Mouse (Mus musculus) hindbrain, embryonic 15.5 days (tissue): ENCODE data around the gene Tnpo1. TPM values are rescaled to one million over a fixed set of nuclear protein-coding genes. Genes with fewer than 3 reads are reported as not detected.

Experiments used
- ATAC-seq: fragments of 200-750 bp; cut with Nextera tagmentation; 2 replicates; pipeline ENCODE4 v1.8.0; 2017; ENCODE audit warnings: low read depth, moderate number of reproducible peaks, moderate TSS enrichment; ENCODE audit not compliant: low FRiP score
- H3K27ac ChIP-seq: fragments of 300-500 bp; sonication (generic); replicated peaks from 2 replicates; pipeline ENCODE4 v1.5.1; 2015; ENCODE audit warnings: mild to moderate bottlenecking, inconsistent platforms
- H3K27me3 ChIP-seq: fragments of 300-500 bp; sonication (generic); 2 replicates; pipeline ENCODE4 v1.6.1; 2015; ENCODE audit warnings: control low read depth, inconsistent platforms
- H3K36me3 ChIP-seq: fragments of 300-500 bp; sonication (generic); 2 replicates; pipeline ENCODE4 v1.6.1; 2015; ENCODE audit warnings: control low read depth, inconsistent platforms
- H3K4me1 ChIP-seq: fragments of 300-500 bp; sonication (generic); replicated peaks from 2 replicates; pipeline ENCODE4 v1.6.1; 2015; ENCODE audit warnings: control low read depth, inconsistent platforms
- H3K4me2 ChIP-seq: fragments of 300-500 bp; sonication (generic); 2 replicates; pipeline ENCODE4 v1.6.1; 2015; ENCODE audit warnings: moderate library complexity, mild to moderate bottlenecking, inconsistent platforms
- H3K4me3 ChIP-seq: fragments of 300-500 bp; sonication (generic); 2 replicates; pipeline ENCODE4 v1.5.1; 2015; ENCODE audit warnings: mild to moderate bottlenecking, inconsistent platforms
- H3K9ac ChIP-seq: fragments of 300-500 bp; sonication (generic); 2 replicates; pipeline ENCODE4 v1.6.1; 2015; ENCODE audit warnings: inconsistent platforms
- H3K9me3 ChIP-seq: fragments of 300-500 bp; sonication (generic); 2 replicates; pipeline ENCODE4 v1.6.1; 2016; ENCODE audit warnings: control low read depth, inconsistent platforms
- WGBS: fragments of 180-500 bp; shearing (Covaris S2); methylation state at CpG from one replicate; pipeline ENCODE4 v1.1.7; 2015; 5-methylcytosine and 5-hydroxymethylcytosine counted together
- polyA plus RNA-seq: library from polyadenylated mRNA; unstranded; fragments of >200 nt; fragmentation: Nextera tagmentation; extraction: Ambion mirVana; gene quantifications from 2 replicates; pipeline ENCODE4 v1.2.1, GENCODE M21; 2015

Gene Tnpo1
- 41.9 and 48.6 TPM in 2 replicates for polyA plus RNA-seq

GRCm38 (mm10) chr13:98926213-98926957 is at the start of gene Tnpo1:
Gene Tnpo1 (minus strand): TSS chr13:98926384.
- H3K27ac ChIP-seq: peak within 1 kb of the TSS; percentile 99
- WGBS: under 1% methylated on average over 73 of the region's 75 CpGs
- ATAC-seq: peak; percentile 95
- peak within 1 kb of the TSS; percentile 64 for H3K4me2 ChIP-seq
- peaks cover 32% of the 10 kb centered on the region for H3K4me1 ChIP-seq
- peak within 1 kb of the TSS; percentile 89 for H3K9ac ChIP-seq
- H3K4me3 ChIP-seq: peak within 1 kb of the TSS; percentile 76
- H3K27me3 ChIP-seq: no peaks in the 10 kb centered on the region
- H3K36me3 ChIP-seq: no peaks in the 10 kb centered on the region
- no peaks in the 10 kb centered on the region for H3K9me3 ChIP-seq

GRCm38 (mm10) chr13:98972090-98972489 is 45.9 kb upstream of the Tnpo1 start:
- no peak overlapping the region for H3K4me3 ChIP-seq
- H3K4me2 ChIP-seq: no peak overlapping the region
- no peak overlapping the region for H3K9ac ChIP-seq
- 91% methylated on average over 3 of the region's 3 CpGs for WGBS
- H3K27ac ChIP-seq: no peak overlapping the region
- H3K27me3 ChIP-seq: no peaks in the 10 kb centered on the region
- no peak for ATAC-seq
- H3K36me3 ChIP-seq: no peaks in the 10 kb centered on the region
- no peaks in the 10 kb centered on the region for H3K9me3 ChIP-seq
- no peaks in the 10 kb centered on the region for H3K4me1 ChIP-seq

- WGBS: 67% methylated on average over 5 of the region's 5 CpGs
- no peak overlapping the region for H3K4me2 ChIP-seq
- no peak for ATAC-seq
These were observed 45.5 kb upstream of the Tnpo1 start for GRCm38 (mm10) chr13:98971641-98972040.

GRCm38 (mm10) chr13:98968517-98968916 is 42.3 kb upstream of the Tnpo1 start:
- Histone ChIP-seq H3K4me2 (no peak overlapping the region), H3K9ac (no peak overlapping the region), H3K27me3 (no peaks in the 10 kb centered on the region), H3K36me3 (no peaks in the 10 kb centered on the region), H3K9me3 (no peaks in the 10 kb centered on the region), H3K4me3 (no peak overlapping the region), H3K4me1 (no peaks in the 10 kb centered on the region), H3K27ac (no peak overlapping the region)
- no peak for ATAC-seq
- WGBS: 84% methylated on average over 4 of the region's 4 CpGs

More at GRCm38 (mm10) chr13:98971641-98972040, 45.5 kb upstream of the Tnpo1 start:
- H3K27ac ChIP-seq: no peak overlapping the region
- H3K4me3 ChIP-seq: no peak overlapping the region
- no peaks in the 10 kb centered on the region for H3K36me3 ChIP-seq
- no peaks in the 10 kb centered on the region for H3K4me1 ChIP-seq
- H3K9me3 ChIP-seq: no peaks in the 10 kb centered on the region
- no peaks in the 10 kb centered on the region for H3K27me3 ChIP-seq
- H3K9ac ChIP-seq: no peak overlapping the region

GRCm38 (mm10) chr13:98967942-98968341 is 41.8 kb upstream of the Tnpo1 start:
- Histone ChIP-seq H3K9me3 (no peaks in the 10 kb centered on the region), H3K27me3 (no peaks in the 10 kb centered on the region), H3K4me1 (no peaks in the 10 kb centered on the region), H3K4me3 (no peak overlapping the region), H3K9ac (no peak overlapping the region), H3K36me3 (no peaks in the 10 kb centered on the region), H3K4me2 (no peak overlapping the region), H3K27ac (no peak overlapping the region)
- no peak for ATAC-seq
- 87% methylated on average over 6 of the region's 6 CpGs for WGBS

GRCm38 (mm10) chr13:98966583-98966982 is 40.4 kb upstream of the Tnpo1 start:
- H3K36me3 ChIP-seq: no peaks in the 10 kb centered on the region
- no peak overlapping the region for H3K4me2 ChIP-seq
- no peak overlapping the region for H3K9ac ChIP-seq
- H3K27ac ChIP-seq: no peak overlapping the region
- 79% methylated on average over 5 of the region's 5 CpGs for WGBS
- no peaks in the 10 kb centered on the region for H3K4me1 ChIP-seq
- H3K27me3 ChIP-seq: no peaks in the 10 kb centered on the region
- ATAC-seq: no peak
- no peaks in the 10 kb centered on the region for H3K9me3 ChIP-seq
- no peak overlapping the region for H3K4me3 ChIP-seq

GRCm38 (mm10) chr13:98963612-98964011 is 37.4 kb upstream of the Tnpo1 start:
- Histone ChIP-seq H3K9me3 (no peaks in the 10 kb centered on the region), H3K9ac (no peak overlapping the region), H3K27me3 (no peaks in the 10 kb centered on the region), H3K27ac (no peak overlapping the region), H3K4me1 (no peaks in the 10 kb centered on the region), H3K4me2 (no peak overlapping the region), H3K36me3 (no peaks in the 10 kb centered on the region), H3K4me3 (no peak overlapping the region)
- no peak for ATAC-seq
- WGBS: 89% methylated on average over 1 of the region's 1 CpGs

GRCm38 (mm10) chr13:98958177-98958576 is 32.0 kb upstream of the Tnpo1 start:
- no peaks in the 10 kb centered on the region for H3K27me3 ChIP-seq
- no peak overlapping the region for H3K9ac ChIP-seq
- no peaks in the 10 kb centered on the region for H3K36me3 ChIP-seq
- no peak for ATAC-seq
- no peak overlapping the region for H3K4me2 ChIP-seq
- no peak overlapping the region for H3K4me3 ChIP-seq
- H3K27ac ChIP-seq: no peak overlapping the region
- no peaks in the 10 kb centered on the region for H3K4me1 ChIP-seq
- 30% methylated on average over 2 of the region's 2 CpGs for WGBS
- H3K9me3 ChIP-seq: no peaks in the 10 kb centered on the region

GRCm38 (mm10) chr13:98956209-98956608 is 30.0 kb upstream of the Tnpo1 start:
- 88% methylated on average over 2 of the region's 2 CpGs for WGBS
- no peak overlapping the region for H3K27ac ChIP-seq
- no peaks in the 10 kb centered on the region for H3K4me1 ChIP-seq
- H3K27me3 ChIP-seq: no peaks in the 10 kb centered on the region
- no peaks in the 10 kb centered on the region for H3K36me3 ChIP-seq
- no peak overlapping the region for H3K4me2 ChIP-seq
- no peak overlapping the region for H3K9ac ChIP-seq
- ATAC-seq: no peak
- no peaks in the 10 kb centered on the region for H3K9me3 ChIP-seq
- H3K4me3 ChIP-seq: no peak overlapping the region

GRCm38 (mm10) chr13:98955676-98956075 is 29.5 kb upstream of the Tnpo1 start:
- Histone ChIP-seq H3K27ac (no peak overlapping the region), H3K4me1 (no peaks in the 10 kb centered on the region), H3K36me3 (no peaks in the 10 kb centered on the region), H3K9ac (no peak overlapping the region), H3K27me3 (no peaks in the 10 kb centered on the region), H3K4me2 (no peak overlapping the region), H3K4me3 (no peak overlapping the region), H3K9me3 (no peaks in the 10 kb centered on the region)
- 70% methylated on average over 6 of the region's 6 CpGs for WGBS
- ATAC-seq: no peak

- no peaks in the 10 kb centered on the region for H3K27me3 ChIP-seq
- 50% methylated on average over 5 of the region's 5 CpGs for WGBS
- no peak overlapping the region for H3K9ac ChIP-seq
- no peak overlapping the region for H3K4me3 ChIP-seq
- H3K27ac ChIP-seq: no peak overlapping the region
- no peaks in the 10 kb centered on the region for H3K4me1 ChIP-seq
- ATAC-seq: no peak
- no peaks in the 10 kb centered on the region for H3K9me3 ChIP-seq
- no peaks in the 10 kb centered on the region for H3K36me3 ChIP-seq
- H3K4me2 ChIP-seq: no peak overlapping the region
These were observed 29.0 kb upstream of the Tnpo1 start for GRCm38 (mm10) chr13:98955226-98955625.

- no peak overlapping the region for H3K9ac ChIP-seq
- H3K4me3 ChIP-seq: no peak overlapping the region
- no peaks in the 10 kb centered on the region for H3K27me3 ChIP-seq
- 73% methylated on average over 5 of the region's 5 CpGs for WGBS
- H3K36me3 ChIP-seq: no peaks in the 10 kb centered on the region
- no peak overlapping the region for H3K27ac ChIP-seq
- no peaks in the 10 kb centered on the region for H3K4me1 ChIP-seq
- H3K9me3 ChIP-seq: no peaks in the 10 kb centered on the region
- H3K4me2 ChIP-seq: no peak overlapping the region
- no peak for ATAC-seq
These were observed 27.6 kb upstream of the Tnpo1 start for GRCm38 (mm10) chr13:98953830-98954229.

- Histone ChIP-seq H3K9me3 (no peaks in the 10 kb centered on the region), H3K4me1 (no peaks in the 10 kb centered on the region), H3K36me3 (no peaks in the 10 kb centered on the region), H3K27ac (no peak overlapping the region), H3K9ac (no peak overlapping the region), H3K4me3 (no peak overlapping the region), H3K4me2 (no peak overlapping the region), H3K27me3 (no peaks in the 10 kb centered on the region)
- no peak for ATAC-seq
- 62% methylated on average over 7 of the region's 7 CpGs for WGBS
These were observed 25.8 kb upstream of the Tnpo1 start for GRCm38 (mm10) chr13:98951951-98952350.
